Mouse (Mus musculus) cerebellum, adult 9-10 months (tissue): Measurements from ENCODE around the gene Ece1.

Source experiments
- DNase-seq: peaks from one replicate; pipeline ENCODE4 v3.0.0; 2022

Ece1 gene

DNA sequence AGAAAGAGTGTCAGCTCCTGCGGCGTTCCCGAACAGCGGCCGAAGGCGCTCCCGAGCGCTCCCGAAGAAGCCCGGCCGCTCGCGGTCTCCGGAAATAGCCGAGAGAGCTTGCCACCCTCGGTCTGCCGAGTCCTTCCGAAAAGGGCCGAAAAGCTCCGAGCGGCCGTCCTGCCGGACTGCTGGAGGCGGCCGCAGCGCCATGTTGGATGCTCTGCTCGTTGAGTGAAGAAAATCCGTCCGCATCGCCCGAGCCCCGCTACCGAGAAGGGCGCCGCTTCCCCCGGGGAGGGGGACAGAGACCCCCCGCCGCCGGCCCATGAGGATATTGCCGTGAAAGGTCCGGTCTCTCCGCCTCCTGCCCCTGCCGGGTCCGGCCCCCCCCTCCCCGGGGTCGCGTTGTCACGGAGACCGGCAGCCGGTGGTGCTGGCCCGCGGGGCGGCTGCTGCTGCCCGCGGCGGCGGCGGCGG, 131.3 kb downstream of the Ece1 start:
- DNase-seq = peak; percentile 99

DNA sequence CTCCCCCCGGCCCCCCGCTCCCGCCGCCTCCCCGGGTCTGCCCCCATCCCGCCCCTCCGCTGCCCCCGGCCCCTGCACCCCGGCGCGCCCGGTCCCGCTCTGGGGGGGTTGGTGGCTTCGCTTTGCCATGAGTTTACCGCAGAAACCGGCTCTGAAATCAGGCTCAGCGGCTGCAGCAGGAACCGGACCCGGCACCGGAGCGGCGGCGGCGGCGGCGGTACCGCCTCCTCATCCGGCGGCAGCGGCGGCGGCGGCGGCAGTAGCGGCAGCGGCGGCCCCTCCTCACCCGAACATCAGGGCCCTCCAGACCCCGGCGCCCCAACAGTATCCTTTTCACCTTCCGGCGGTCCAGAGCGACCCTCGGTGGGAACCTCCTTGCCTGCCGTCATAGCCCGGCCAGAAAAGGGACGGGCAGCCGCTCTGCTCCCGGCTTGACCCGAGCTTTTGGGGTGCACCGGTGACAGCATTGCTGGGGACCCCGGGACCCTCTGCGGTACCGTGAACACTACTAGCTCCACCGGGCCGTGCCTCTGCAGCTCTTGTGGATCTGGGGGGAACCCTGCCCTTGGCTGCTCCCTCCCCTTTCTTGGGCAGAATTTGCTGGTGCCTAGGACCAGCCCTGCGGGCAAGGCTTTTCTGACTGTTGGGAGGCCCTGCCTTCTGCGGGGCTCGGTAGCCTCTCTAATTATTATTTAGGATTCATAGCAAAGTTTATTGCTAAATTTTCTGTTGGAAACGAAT, 132.0 kb downstream of the Ece1 start:
- DNase-seq = peak; percentile 67

DNA sequence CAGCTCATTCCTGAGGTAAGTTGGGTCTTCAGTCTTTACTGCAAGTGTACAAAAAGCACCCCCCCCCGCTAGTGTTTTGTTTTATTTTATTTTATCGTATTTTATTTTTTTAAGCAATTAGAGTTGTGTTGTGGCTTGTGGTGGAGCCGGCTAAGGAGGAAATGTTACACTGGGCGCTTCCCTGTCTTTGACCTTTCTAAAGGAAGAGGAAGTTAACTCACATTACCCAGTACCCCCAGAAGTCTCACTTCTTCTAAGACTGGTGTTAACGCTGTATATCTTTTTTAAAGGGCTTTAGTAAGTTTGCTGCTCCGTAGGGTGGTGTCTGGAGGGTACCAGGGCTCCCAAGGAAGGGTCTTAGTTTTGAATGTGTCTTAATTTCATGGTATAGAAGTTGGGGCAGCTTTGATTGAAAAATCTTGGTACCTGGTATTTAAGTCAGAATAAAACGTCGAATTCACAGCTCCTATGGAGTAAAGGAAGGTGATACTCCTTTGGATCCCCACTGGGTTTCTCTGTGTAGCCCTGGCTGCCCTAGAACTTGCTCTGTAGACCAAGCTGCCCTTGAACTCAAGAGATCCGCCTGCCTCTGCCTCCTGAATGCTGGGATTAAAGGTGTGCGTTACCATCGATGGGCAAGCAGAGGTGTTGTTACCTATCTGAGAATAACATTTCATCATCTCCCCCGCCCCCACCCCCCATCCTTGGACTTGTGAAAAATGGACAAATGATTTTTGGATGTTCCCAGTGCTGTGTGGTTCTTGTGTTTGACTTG, 132.7 kb downstream of the Ece1 start:
- no peak for DNase-seq

DNA sequence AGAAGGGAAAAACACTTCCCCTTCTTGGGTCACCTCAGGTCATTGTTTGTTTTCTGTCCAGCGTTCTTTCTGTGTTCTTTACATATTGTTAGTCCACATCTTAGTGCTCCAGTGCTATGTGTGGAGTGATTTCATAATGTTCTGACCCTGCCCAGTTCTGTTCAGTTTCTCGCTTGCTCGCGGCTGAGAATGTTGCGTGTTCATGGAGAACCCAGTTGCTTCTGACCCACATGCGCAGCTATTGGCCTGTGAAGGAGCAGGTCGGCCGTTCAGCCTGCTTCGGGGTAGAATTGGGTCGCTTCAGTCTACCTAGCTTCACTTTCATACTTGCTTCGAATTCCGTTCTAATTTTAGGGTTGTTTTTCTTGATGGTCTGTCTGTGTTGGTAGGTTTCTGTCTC, 133.4 kb downstream of the Ece1 start:
- DNase-seq = peak; percentile 61

DNA sequence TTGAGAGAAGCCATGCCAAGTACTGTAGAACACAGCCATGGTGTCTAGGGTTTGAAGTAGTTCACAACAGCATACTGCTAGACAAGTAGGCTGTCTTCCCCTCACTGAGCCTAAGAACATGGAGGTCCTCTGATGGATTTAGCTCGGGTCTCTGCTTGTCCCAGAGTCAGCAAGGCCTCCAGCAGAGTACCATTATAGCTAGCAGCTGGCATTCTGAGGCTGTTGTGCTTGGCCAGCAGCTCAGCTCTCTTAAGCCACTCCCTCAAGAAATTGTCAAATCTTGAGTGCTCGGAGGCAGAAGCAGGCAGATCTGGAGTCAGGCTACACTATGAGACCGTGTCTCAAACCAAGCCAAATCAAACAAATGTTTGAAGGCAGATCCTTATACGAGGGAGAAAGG, 136.2 kb downstream of the Ece1 start:
- DNase-seq = no peak

DNA sequence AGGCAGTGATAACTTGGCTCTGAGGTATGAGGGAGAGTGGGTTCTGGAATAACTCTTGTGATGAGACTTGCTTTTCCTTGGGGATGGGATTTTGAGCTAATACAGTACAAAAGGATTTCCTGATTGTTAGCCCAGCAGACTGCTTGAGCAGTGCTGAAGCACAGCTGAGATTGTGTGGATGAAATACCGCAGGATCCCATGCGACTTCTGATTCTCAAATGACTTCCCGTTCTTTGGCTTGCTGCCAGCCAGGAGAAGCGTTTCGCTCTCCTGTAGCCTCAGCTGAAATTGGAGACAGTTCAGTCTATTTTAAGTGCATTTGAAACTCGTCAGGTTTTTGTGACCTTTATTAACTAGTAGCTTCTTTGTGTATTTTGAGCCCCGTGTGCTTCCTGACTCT, 138.6 kb downstream of the Ece1 start:
- DNase-seq = peak; percentile 65

DNA sequence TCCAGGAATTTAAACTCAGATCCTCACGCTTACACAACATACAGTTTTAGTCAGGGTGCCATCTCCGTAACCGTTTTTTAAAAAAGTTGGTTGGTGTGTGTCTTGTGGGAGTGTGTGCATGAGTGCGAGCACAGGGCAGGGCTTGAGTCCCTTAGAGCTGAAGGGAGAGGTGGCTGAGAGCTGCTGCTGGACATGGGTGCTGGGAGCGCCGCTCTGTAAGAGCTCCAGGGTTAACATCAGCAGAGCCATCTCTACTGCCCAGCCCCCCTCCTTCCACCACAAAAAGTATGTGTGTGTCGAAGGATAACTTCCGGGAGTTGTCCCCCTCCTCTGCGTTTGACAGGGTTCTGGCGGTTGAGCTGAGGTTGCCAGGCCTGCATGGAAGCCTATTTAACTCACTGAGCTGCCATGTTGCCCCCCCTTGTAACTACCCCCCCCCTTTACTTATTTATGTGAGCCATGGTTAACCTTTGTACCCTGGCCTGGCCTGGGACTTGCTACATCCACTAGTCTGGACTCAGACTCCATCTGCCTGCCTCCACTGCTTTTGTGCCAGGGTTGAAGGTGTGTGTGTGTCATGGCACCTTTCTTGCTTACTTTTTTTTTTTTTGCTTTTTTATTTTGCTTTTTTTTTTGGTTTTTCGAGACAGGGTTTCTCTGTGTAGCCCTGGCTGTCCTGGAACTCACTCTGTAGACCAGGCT, 142.0 kb downstream of the Ece1 start:
- DNase-seq = no peak

DNA sequence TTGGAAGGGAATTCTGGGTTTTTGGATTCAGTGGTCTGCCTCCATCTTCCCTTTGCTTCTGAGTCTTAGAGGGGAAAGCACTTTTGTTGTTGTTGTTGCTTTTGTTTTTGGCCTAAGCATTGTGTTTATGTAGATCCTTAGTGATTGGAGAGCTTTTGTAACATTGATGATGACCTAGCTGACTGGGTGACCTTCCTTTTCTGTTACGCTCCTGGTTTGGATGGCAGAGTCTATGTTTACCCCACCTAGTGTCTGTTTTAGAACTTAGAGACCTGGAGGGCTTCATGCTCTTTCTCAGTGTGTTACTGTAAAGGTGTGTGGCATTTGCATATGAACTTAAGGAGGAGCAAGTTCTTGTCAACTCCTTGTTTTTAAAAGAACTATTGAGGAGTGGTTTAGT, 143.7 kb downstream of the Ece1 start:
- no peak for DNase-seq

DNA sequence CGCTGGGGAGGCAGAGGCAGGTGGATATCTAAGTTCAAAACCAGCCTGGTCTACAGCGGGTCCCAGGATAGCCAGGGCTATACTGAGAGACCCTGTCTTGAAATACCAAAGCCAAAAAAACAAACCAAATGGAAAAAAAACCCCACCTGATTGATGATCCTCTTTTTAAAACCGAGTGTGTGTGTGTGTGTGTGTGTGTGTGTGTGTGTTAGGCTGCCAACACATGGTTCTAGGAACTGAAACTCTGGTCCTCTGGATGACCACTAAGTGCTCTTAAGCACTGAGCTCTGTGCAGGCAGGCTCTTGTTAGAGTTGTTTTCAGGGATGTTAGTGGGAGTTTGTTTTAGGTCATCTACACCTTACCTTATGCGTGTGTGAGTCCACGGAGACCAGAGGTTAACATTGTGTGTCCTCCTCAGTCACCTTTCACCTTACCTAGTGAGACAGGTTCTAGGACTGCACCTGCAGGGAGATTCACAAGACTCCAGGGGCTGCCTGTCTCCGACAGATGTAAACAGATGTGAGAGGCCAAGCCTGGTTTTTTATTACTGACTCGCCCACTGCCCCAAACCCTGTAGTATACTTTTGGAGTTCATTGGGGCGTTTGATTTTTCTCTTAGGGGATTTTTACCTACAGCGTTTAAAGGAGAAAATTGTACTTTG, 145.0 kb downstream of the Ece1 start:
- no peak for DNase-seq

DNA sequence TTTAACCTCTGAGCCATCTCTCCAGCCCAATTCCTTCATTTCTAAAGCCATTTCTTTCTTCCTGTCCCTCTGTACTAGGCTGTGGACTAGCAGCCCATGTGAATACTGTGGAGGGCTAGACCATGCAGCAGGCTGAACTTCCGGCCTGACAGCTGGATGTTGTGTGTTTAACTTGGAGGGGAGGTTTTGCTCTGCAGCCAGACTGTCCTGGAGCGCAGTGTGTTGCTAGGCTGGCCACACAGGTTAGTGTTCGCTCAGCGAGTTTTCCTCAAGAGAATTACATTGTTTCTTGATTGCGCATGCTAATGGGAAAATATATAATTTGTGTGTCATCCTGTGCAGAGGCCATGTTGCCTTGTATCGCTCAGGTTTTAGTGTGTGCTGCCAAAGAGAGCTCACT, 146.6 kb downstream of the Ece1 start:
- DNase-seq = no peak

DNA sequence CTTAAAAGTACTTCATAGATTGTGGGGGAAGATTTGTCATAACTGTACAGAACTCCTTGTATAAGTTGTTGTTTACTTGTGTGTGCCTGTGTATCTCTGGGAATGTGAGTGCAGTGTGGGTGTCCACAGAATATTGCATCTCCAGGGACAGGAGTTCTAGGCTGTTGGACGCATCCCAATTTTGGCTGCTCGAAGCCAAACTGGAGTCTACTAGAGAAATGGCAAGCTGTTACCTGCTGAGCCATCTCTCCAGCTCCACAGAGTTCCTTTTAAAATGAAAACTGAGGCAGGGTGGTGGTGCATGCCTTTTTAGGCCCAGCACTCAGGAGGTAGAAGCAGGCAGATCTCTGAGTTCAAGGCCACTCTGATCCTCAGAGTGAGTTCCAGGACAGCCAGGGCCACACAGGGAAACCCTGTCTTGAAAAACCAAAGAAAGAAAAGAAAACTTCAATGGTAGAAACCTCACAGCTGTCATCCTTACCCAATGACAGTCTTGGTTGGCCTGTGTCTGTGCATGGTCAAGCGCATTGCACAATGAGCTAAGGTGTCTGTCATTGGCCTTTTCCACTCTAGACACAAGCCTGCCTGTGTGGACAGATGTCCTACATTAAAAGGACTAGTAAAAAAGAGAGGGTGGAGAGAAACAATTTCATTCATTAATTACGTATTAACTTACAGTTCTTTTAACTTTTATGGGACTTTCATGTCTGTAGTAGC, 147.9 kb downstream of the Ece1 start:
- peak; percentile 52 for DNase-seq

DNA sequence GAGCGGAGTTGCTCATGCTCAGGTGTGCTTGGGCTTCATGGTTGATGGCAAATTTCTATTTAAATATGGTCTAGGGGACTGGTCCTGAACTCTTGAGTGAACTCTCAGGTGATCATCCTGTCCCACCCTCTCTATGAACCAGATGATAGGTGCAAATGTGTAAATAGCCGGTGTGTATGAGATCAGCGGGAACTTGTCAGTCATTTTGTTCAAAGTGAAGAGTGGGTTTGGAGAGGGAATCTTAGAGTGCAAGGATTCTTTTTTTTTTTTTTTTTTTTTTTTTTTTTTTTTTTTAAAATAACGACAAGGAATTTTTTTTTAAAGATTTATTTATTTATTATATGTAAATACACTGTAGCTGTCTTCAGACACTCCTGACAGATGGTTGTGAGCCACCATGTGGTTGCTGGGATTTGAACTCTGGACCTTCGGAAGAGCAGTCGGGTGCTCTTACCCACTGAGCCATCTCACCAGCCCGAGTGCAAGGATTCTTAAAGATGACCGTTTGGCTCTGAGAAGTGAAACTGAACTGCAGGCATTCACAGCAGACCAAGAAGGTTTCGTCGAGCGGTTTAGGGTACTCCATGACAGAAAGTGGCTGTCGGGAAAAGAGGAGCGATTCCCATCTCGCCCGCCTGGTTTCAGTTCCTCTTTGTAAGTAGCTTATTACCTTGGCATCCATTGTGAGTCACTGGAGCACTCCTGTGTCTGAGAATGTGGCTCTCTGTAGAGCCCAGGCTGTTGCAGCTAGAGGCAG, 151.9 kb downstream of the Ece1 start:
- no peak for DNase-seq
